Mouse (Mus musculus) c-Kit-positive CD71-positive TER-119-negative erythroid progenitor cells, embryonic 14.5 days (primary cell): ENCODE results near the gene Sh3rf3.

Experiments used
- DNase-seq: peaks from one replicate; pipeline ENCODE4 v3.0.0-alpha.2; 2013; ENCODE audit warnings: low read depth

Gene Sh3rf3

DNA sequence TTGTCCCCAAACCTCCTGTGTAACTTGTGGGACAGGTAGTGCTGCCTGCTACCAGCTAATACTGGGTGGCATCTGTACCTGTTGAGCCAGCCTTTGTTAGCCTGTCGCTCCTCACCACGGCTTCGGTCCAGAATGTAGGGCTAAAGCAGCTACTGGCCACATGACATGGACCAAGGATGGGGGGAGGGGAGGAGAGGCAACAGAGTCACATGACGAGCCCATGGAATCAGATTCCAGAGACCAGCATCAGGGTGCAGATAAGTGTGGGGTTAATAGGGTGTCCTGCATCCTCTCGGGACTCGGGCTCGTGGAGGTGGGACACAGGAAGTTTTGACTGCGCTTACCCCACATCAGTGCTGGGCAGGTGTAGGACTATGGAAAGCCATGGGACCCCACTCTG lies 292.7 kb downstream of the Sh3rf3 start:
- no peak for DNase-seq

DNA sequence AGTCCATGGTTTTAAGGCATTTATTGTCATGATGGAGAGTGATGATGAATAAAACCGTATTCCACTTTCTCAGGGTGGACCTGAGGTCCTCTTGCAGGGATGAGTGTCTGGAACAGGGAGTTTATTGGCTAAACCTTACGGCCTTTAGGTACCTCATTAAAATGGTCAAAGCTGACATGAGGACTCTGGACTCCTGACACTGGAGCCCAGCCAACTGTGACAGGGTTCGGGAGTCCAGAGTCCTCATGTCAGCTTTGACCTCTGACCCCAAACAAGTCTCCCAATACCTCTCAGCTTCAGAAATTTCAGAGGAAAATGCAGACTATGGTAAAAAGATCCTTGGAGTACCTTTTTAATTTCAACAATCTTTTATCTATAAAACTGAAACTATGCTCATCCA lies 293.5 kb downstream of the Sh3rf3 start:
- no peak for DNase-seq

DNA sequence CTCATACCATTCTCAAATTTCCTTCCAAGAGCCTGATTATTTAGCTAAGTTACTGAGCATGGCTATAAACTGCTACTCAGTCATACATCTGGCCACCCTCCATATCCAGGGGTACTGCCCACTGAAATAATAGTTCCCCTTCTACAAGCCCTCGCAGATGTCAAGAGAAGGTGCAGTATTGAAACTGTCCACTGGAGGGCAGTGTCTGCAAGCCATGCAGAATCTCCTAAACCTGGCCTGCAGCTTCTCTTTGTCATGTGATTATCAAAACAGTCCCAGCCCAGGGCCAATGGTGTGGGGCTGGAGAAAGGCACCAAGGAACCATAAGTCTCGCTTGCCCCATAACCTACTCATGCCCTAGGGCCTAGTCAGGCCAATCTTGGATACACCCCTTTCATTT lies 295.9 kb downstream of the Sh3rf3 start:
- peak; percentile 50 for DNase-seq

DNA sequence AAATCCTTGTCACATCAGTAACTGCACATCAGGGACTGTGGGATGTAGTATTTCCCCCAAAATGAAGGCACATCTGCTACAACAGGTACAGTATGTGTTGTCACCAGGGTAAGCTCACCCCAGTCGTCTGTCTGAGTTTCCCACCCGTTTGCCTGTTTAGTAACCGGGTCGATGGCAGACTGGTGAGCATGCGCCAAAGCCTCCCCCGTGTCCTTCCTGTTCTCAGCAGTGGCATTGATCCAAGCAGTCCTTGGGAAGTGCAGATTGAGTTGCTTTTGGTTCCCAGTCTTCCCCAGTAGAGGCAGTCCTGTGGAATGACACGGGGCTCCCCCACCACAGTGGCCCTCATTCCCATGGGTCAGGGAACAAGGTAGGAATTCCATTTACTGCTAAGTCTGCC lies 297.2 kb downstream of the Sh3rf3 start:
- DNase-seq: no peak

DNA sequence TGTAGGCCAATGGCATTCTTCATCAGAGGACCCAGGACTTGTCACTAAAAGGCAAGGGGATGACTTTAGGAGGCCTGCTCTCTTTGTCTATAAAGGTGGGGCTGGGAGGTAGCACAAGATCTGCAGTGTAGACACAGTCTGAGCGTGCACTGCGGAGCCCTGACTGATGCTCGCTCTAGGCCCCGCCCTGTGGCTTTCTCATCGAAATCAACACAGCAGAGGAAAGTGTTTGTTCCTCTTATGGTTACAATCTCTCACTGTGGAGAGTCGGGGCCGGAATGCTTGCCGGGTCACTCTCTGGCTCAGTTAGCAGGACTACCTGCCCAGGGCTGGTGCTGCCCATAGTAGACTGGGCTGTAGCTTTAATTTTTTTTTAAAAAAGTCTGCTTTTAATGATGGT lies 299.6 kb downstream of the Sh3rf3 start:
- no peak for DNase-seq

DNA sequence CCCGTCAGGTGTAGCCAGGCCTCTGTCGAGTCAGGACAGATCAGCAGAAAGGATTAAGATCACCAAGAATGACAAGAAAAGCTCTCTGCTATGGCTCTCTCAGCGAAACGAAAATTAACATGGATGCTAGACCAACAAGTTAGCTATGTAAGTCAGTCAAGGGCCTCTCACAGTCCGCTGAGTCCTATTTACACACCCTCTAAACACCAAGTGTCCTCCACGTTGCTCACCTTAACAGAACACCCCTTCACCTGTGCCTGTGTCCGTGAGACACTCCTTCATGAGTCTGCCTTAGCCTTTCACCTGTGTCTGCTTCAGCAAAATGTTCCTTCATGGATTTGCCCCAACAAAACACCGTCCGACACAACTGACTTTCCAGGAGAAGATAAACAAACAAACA lies 300.2 kb downstream of the Sh3rf3 start:
- no peak for DNase-seq

DNA sequence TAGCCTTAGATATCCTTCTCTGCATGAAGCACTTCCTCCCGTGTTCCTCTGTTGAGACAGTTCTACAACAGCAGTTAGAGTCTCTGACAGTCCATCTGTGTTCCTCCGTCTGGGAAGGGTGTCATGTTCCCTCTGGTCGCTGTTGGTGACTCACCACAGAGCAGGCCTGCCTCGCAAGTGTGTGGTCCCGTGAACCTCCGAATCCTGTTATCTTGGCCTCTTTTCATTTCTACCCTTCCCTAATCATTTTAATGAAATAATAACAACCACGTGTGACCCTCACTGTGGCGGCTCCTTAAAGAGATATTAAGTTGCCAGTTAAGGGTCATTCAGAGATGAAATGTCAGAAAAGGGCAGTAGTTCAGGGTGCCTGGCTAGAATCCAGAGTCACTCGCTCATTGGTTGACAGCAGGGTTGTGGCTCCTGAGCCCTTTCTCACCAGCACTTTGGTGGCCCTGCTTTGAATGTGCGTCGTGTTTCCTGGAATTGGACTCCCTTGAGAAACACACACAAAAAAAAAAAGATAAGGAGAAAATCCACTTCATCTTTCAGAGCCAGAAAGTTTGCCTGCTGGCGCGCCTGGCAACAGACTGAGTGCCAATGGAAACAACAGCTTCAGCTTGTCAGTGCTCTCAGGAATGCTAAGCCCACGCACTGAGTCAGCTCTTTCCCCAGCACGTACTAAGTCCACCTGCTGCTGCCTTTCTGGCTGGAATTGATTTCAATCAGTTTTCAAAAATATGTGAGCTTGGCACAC lies 301.6 kb downstream of the Sh3rf3 start:
- DNase-seq: no peak

DNA sequence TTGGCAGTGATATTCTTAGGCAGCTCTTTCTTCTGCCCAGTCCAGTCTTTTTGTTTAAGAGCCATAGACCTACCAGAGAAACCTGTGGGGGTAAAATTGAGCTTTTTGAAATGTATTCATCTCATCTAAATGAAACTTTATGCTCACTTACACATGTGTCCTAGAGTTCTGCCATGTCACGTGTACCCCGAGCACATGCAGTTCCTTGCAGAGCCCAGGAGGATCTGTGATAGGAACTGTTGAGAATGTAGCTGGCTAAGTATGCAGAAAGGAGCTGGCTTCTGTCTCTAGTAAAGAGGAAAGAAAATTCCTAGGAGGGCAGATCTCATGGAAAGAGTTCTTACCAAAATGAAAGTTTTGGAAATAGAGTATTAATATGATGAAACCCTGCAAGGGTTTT lies 302.5 kb downstream of the Sh3rf3 start:
- no peak for DNase-seq

DNA sequence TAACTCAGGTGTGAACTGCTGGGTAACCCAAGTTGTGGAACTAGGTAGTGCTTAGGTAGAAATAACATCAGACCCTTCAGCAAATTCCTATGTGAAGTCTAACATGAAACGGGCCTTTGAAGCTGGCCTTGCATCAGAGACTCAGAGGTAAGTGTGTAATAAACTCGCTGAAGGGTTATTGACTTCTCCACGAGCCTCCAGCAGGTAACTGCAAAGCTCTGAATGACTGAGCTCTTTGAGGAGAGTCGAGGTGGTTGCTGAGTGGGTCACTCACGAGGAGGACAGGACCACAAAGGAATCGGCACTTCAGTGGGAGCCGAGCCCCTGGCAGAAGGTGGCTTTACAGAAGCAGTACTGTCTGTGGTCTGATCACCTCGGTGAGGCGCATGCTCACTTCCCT lies 303.2 kb downstream of the Sh3rf3 start:
- no peak for DNase-seq

DNA sequence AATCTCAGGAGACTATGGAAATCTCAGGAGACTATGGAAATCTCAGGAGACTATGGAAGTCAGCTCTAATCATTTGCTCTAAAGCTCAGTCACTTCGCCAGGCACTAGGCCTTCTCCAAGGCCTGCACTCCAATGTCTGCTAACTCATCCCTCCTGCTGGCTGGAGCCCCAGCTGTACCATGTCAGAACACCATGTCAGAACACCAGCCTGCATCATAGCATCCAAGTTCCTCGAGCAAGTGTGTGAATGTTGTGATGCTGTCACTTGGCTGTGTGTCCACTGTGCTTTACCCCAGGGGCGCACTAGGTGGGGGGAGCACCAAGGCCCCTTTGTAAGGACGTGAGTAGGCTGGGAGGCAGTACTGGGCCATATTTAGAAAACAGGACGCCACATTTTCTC lies 304.4 kb downstream of the Sh3rf3 start:
- no peak for DNase-seq

DNA sequence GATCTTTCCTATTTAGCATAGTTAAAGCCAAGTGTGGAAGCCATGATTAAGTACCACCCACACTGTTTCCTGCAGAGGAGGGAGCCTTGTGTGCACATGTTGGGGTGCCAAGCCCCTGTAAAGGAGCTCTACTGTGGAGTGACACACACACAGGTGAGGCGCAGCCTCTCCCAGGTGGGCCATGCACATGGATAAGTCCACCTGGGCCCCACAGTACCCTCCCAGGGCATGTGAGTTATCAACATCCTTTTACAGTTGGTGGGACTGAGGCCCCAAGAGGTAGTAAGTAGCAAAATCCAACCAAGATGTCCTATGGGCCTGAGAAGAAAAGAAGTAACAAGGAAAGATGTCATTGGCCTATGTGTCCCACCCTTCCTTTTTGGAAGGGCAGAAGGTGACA lies 305.8 kb downstream of the Sh3rf3 start:
- no peak for DNase-seq

DNA sequence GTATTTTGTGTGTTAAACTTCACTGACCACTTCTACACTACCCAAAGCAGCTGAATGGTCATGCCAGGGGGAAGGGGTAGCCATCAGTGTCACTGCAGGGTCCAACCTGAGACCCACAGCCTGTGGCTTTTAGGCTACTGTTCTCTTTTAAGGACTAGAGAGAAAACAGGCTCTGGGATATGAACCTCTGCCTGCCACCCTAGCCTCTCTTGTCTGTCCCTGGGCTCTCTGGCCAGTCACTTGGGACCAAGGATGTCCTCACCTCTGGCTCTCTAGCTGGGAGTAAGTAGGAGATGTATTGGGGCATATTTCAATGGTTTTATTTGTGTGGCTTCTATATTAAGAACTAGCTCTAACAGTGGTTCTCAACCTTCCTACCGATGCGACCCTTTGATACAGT lies 306.7 kb downstream of the Sh3rf3 start:
- DNase-seq: no peak

DNA sequence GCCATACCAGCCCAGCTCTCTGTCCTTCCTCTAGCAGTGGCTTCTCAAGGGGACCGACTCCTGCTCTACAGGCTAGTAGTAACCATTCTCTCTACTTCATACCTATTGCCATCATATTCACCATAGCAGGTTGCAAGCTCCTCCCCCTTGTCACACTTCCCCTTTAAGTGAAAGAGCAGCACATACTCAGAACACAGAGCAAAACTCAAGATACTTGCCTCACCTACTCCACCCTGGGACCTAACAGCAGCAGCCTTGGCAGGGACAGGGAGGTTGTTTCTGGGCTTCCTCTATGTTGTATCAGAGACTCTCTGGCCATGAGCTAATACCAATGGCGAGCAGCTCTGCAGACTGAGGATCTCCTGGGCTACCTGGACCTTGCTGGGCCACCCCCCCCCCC lies 312.3 kb downstream of the Sh3rf3 start:
- DNase-seq: no peak

DNA sequence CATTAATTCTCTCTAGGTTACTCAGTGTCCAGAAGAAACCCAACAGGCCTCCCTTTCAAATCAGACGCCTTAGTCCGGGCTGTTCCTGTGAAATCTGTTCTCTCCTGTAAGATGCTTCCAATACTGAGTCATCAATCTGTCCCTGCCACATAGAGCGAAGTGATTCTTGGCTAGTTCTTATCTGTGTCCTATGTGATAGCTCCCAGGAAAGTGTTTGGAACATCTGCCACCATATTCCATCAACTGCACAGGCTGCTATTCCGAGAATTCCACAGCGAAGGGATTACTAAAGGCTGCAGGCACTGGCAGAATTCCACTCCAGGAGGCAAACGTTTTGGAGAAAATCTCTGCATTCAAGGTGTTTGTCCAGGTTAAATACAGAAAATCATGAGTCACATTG lies 314.5 kb downstream of the Sh3rf3 start:
- DNase-seq: no peak

DNA sequence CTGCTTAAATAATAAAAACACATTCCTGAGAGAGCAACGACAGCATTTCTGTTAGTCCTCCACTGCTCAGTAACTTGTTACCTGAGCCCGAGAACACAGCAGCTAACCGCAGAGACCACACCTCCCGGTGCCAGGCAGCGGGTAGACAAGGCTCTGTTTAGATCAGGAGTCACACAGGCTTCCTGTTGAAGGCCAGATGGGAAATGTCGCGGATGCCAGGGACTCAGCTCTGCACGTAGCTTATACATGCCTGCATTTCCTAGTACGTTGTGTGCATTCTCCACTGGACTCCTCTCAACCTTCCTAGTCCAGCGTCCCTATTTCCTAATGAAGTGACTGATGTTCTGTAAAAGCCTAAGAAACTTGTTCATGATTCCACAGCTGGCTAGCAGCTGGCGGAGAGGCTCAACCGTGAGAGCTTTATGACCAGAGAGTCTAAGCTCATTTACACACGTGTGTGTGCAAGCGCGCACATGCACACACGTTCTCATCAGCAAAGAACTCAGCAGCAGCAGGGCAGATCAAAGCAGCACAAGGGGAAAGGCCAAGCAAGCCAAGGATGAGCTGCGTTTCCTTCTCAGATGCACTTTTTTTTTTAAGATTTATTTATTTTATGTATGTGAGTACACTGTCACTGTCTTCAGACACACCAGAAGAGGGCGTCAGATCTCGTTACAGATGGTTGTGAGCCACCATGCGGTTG lies 318.9 kb downstream of the Sh3rf3 start:
- DNase-seq: no peak

DNA sequence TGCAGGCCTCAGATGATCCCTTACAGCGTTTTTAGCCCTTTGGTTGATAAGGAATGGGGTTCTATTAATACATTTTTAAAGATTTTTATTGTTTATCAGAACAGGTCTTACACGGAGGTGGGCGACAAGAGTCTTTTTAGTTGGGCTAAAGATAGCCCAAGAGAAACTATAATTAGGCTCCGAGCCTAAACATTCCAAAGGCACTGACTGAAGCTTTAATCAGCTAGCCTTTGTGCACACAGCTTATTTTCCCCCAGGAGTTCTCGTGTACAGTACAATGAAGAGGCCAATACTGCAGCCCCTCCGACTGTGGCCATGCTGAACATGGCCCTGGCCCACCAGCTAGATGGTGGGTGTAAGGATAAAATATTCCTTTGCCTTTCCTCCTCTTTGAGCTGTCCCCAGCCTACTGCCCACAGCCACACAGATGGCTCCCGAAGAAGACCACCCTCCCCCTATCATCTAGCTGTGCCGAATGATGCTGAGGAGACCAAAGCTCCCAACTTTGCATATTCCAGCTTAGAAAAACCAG lies 320.4 kb downstream of the Sh3rf3 start:
- DNase-seq: no peak

DNA sequence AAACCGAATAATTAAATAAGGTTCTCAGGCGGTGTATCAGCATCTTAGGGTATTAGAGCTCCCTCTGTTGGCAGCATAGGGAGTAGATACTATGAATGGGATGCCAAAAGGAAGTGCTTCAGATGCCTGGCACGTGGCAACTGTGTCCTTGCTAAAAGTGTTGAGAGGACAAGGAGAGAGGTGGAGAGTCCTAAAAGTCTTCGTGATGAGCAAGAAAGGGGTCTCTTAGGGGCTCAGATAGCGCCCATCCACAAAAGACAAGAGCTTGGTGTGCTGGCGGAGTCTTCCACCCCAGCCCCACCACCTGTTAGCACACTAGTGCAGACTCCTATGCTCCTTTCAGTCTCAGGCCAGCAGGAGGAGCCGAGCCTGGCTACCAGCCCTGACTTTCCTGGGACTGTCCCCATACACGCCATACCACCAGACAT lies 336.8 kb downstream of the Sh3rf3 start:
- no peak for DNase-seq

DNA sequence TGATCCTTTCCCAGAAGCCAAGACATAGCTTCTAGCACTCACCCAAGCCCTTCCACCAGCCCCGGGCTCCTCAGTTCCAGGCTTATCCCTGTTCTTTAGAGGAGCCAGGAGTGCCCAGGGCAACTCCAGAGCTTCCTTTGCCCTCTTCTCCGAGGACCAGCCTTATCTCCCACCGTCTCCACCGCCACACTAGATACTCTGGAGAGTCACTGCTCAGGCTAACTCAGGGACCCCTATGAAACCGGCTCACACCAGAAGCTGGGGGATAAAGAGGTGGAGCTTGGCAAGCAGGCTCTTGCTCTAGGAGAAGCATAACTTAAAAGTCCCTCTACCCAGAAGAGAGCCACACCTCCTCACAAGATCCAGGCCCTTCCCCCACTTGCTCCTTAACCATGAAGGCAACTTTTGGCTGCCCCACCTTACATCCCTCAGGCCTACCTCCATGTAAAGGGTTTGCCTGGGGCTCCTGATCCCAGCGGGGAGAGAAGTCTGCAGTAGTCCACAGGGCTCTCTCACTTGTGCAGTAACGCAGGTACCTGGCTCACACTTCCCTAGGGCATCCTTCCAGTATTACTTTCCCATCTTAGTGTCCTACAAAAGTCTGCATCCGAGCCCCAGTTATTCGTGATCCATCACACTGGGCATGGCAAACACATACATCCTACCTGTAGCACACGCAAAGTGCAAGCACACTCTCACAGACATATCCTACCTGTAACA lies 337.9 kb downstream of the Sh3rf3 start:
- DNase-seq: no peak

DNA sequence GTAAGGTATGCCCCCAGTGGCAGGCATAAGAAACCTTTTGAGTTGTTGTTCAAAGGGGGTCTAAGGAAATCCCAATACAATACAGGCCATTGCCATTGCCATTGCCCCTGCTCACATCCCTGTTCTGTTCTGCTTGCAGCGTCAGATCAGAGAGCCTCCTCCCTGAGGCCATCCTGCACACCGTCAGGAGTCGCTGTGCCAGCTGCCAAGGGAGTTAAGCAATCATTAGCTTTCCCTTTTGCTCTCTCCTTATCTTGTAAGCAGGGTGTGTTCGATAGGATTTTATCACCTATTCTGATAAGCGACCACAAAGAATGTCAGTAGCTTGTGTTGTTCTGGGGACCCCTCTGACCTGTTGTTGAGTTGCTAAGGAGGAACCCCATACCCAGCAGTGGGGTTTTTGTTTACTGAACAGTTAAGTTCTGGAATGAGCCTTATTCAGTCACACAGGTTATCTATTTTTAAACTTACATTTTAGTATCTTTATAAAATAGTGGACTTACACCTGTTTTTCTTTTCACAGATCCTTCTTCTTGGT lies 339.5 kb downstream of the Sh3rf3 start:
- no peak for DNase-seq

DNA sequence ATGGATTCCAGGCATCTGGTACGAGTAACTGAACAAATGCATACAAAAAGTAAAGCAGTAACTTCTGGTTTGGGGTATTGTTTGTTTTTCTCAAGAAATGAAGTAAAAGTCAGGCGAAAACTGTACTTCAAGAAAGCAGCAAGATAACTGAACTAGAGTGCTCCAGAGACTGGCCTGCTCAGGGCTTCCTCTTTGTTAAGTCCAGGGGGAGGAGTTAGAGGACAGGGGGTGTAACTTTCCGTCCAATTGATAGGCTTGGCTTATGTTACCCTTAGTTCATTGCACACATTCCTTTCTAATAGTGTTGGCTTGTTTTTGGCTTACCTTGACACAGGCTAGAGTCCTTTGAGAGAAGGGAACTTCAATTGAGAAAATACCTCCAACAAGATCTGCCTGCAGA lies 345.5 kb downstream of the Sh3rf3 start:
- DNase-seq: no peak

DNA sequence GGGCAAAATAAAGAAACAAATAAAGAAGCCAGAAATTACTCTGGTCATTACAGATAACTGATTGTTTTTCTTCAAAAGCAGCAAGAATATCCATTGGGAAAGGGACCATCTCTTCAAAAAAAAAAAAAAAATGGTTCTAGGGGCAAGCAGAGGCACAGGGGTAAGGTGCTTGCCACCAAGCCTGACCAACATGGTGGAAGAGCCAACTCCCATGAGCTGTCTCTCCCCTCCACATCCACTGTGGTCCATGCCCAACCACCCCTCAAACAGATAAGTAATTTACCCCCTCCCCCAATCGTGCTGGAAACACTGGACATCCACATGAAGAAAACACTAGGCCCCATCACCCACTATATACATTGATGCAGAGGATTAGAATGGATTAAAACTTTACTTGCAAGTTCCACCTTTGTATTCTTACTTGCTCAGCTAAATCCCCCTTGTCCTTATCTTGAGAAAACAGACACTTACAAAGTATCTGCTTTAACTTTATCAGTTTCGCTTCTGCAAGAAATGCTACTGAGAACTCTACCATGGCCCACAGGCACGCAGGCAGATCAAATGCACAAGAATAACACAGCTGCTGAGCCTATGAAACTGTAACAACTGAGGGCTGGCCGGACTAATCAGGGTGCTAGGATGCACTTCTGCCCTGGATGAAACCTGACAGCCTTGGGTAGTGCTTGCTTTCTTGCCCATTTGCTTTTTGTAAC lies 349.2 kb downstream of the Sh3rf3 start:
- DNase-seq: peak; percentile 53
